Mouse (Mus musculus) hindbrain, embryonic 15.5 days (tissue): ENCODE measurements around the gene Actn4. TPM values are rescaled to one million over a fixed set of nuclear protein-coding genes. Genes with fewer than 3 reads are reported as not detected.
A peak's percentile ranks its signal among the peaks of the same experiment; 100 is the strongest.
"Not testable (repeated sequence)": the region's sequence is repeated elsewhere in the genome, so short reads cannot be mapped to it uniquely, and the experiment has no call there.

ENCODE experiments used
- ATAC-seq: fragments of 200-750 bp; cut with Nextera tagmentation; 2 replicates; pipeline ENCODE4 v1.8.0; 2017; ENCODE audit warnings: low read depth, moderate number of reproducible peaks, moderate TSS enrichment; ENCODE audit not compliant: low FRiP score
- H3K27ac ChIP-seq: fragments of 300-500 bp; sonication (generic); replicated peaks from 2 replicates; pipeline ENCODE4 v1.5.1; 2015; ENCODE audit warnings: mild to moderate bottlenecking, inconsistent platforms
- H3K27me3 ChIP-seq: fragments of 300-500 bp; sonication (generic); 2 replicates; pipeline ENCODE4 v1.6.1; 2015; ENCODE audit warnings: control low read depth, inconsistent platforms
- H3K36me3 ChIP-seq: fragments of 300-500 bp; sonication (generic); 2 replicates; pipeline ENCODE4 v1.6.1; 2015; ENCODE audit warnings: control low read depth, inconsistent platforms
- H3K4me1 ChIP-seq: fragments of 300-500 bp; sonication (generic); replicated peaks from 2 replicates; pipeline ENCODE4 v1.6.1; 2015; ENCODE audit warnings: control low read depth, inconsistent platforms
- H3K4me2 ChIP-seq: fragments of 300-500 bp; sonication (generic); 2 replicates; pipeline ENCODE4 v1.6.1; 2015; ENCODE audit warnings: moderate library complexity, mild to moderate bottlenecking, inconsistent platforms
- H3K4me3 ChIP-seq: fragments of 300-500 bp; sonication (generic); 2 replicates; pipeline ENCODE4 v1.5.1; 2015; ENCODE audit warnings: mild to moderate bottlenecking, inconsistent platforms
- H3K9ac ChIP-seq: fragments of 300-500 bp; sonication (generic); 2 replicates; pipeline ENCODE4 v1.6.1; 2015; ENCODE audit warnings: inconsistent platforms
- H3K9me3 ChIP-seq: fragments of 300-500 bp; sonication (generic); 2 replicates; pipeline ENCODE4 v1.6.1; 2016; ENCODE audit warnings: control low read depth, inconsistent platforms
- WGBS: fragments of 180-500 bp; shearing (Covaris S2); methylation state at CpG from one replicate; pipeline ENCODE4 v1.1.7; 2015; 5-methylcytosine and 5-hydroxymethylcytosine counted together
- polyA plus RNA-seq: library from polyadenylated mRNA; unstranded; fragments of >200 nt; fragmentation: Nextera tagmentation; extraction: Ambion mirVana; gene quantifications from 2 replicates; pipeline ENCODE4 v1.2.1, GENCODE M21; 2015

Gene Actn4
- polyA plus RNA-seq, 1 experiment from 2014 or later: 154 TPM

GRCm38 (mm10) chr7:28893643-28894265 lies 68.4 kb downstream of the Actn4 start:
- Histone ChIP-seq H3K9ac (no peak overlapping the region), H3K36me3 (peaks cover 69% of the 10 kb centered on the region), H3K27ac (no peak overlapping the region), H3K4me2 (no peak overlapping the region), H3K9me3 (no peaks in the 10 kb centered on the region), H3K27me3 (peaks cover 19% of the 10 kb centered on the region), H3K4me1 (peaks cover 5% of the 10 kb centered on the region), H3K4me3 (no peak overlapping the region)
- 52% methylated on average over 7 of the region's 7 CpGs for WGBS
- peak; percentile 28; the same call in 1 of the 2 replicates for ATAC-seq

GRCm38 (mm10) chr7:28892601-28893000 lies 69.5 kb downstream of the Actn4 start:
- Histone ChIP-seq H3K4me3 (no peak overlapping the region), H3K4me2 (no peak overlapping the region), H3K4me1 (peaks cover 10% of the 10 kb centered on the region), H3K36me3 (peaks cover 58% of the 10 kb centered on the region), H3K27ac (no peak overlapping the region), H3K9ac (no peak overlapping the region), H3K9me3 (no peaks in the 10 kb centered on the region), H3K27me3 (peaks cover 30% of the 10 kb centered on the region)
- 97% methylated on average over 17 of the region's 17 CpGs for WGBS
- ATAC-seq: no peak

GRCm38 (mm10) chr7:28888701-28889161 lies 73.4 kb downstream of the Actn4 start:
- peak; percentile 47; the same call in 1 of the 2 replicates for ATAC-seq

GRCm38 (mm10) chr7:28886486-28886885 lies 75.7 kb downstream of the Actn4 start:
- WGBS: 25% methylated on average over 14 of the region's 14 CpGs
- ATAC-seq: no peak

More at GRCm38 (mm10) chr7:28888701-28889161, 73.4 kb downstream of the Actn4 start:
- H3K36me3 ChIP-seq: peaks cover 19% of the 10 kb centered on the region
- H3K4me2 ChIP-seq: peak overlapping the region; percentile 55
- WGBS: 5% methylated on average over 27 of the region's 27 CpGs
- peaks cover 10% of the 10 kb centered on the region for H3K4me1 ChIP-seq
- H3K27me3 ChIP-seq: peaks cover 38% of the 10 kb centered on the region
- no peak overlapping the region for H3K27ac ChIP-seq
- H3K4me3 ChIP-seq: peak overlapping the region; percentile 37
- no peaks in the 10 kb centered on the region for H3K9me3 ChIP-seq
- peak overlapping the region; percentile 40 for H3K9ac ChIP-seq

GRCm38 (mm10) chr7:28883704-28884103 lies 78.4 kb downstream of the Actn4 start:
- not testable (repeated sequence) for ATAC-seq, H3K27ac ChIP-seq, H3K9ac ChIP-seq, H3K4me2 ChIP-seq, H3K4me3 ChIP-seq, H3K36me3 ChIP-seq, H3K9me3 ChIP-seq, H3K4me1 ChIP-seq
- 82% methylated on average over 4 of the region's 4 CpGs for WGBS
- peaks cover 18% of the 10 kb centered on the region for H3K27me3 ChIP-seq

More at GRCm38 (mm10) chr7:28886486-28886885, 75.7 kb downstream of the Actn4 start:
- H3K9me3 ChIP-seq: no peaks in the 10 kb centered on the region
- H3K4me1 ChIP-seq: peaks cover 10% of the 10 kb centered on the region
- no peak overlapping the region for H3K9ac ChIP-seq
- H3K27ac ChIP-seq: no peak overlapping the region
- no peak overlapping the region for H3K4me3 ChIP-seq
- H3K4me2 ChIP-seq: no peak overlapping the region
- no peaks in the 10 kb centered on the region for H3K36me3 ChIP-seq
- H3K27me3 ChIP-seq: peaks cover 38% of the 10 kb centered on the region

- H3K9me3 ChIP-seq: no peaks in the 10 kb centered on the region
- H3K27ac ChIP-seq: no peak overlapping the region
- ATAC-seq: no peak
- no peaks in the 10 kb centered on the region for H3K36me3 ChIP-seq
- H3K27me3 ChIP-seq: peaks cover 12% of the 10 kb centered on the region
- H3K9ac ChIP-seq: no peak overlapping the region
- H3K4me2 ChIP-seq: no peak overlapping the region
- 69% methylated on average over 11 of the region's 11 CpGs for WGBS
- no peak overlapping the region for H3K4me3 ChIP-seq
- no peaks in the 10 kb centered on the region for H3K4me1 ChIP-seq
Measured at GRCm38 (mm10) chr7:28883039-28883438, 79.1 kb downstream of the Actn4 start.

GRCm38 (mm10) chr7:28881199-28881598 lies 80.9 kb downstream of the Actn4 start, which contains the start of gene Capn12:
TSS of gene Capn12 (plus strand) at chr7:28881422.
- Histone ChIP-seq H3K4me1 (no peaks in the 10 kb centered on the region), H3K27me3 (no peaks in the 10 kb centered on the region), H3K9ac (no peak within 1 kb of the TSS), H3K27ac (no peak within 1 kb of the TSS), H3K9me3 (no peaks in the 10 kb centered on the region), H3K36me3 (no peaks in the 10 kb centered on the region), H3K4me3 (no peak within 1 kb of the TSS), H3K4me2 (no peak within 1 kb of the TSS)
- 36% methylated on average over 13 of the region's 13 CpGs for WGBS
- no peak for ATAC-seq

- Histone ChIP-seq H3K27me3 (no peaks in the 10 kb centered on the region), H3K9me3 (no peaks in the 10 kb centered on the region), H3K4me2 (no peak overlapping the region), H3K4me3 (no peak overlapping the region), H3K4me1 (no peaks in the 10 kb centered on the region), H3K27ac (no peak overlapping the region), H3K9ac (no peak overlapping the region), H3K36me3 (no peaks in the 10 kb centered on the region)
- ATAC-seq: no peak
- WGBS: 65% methylated on average over 10 of the region's 10 CpGs
Measured at GRCm38 (mm10) chr7:28880554-28880953, 81.6 kb downstream of the Actn4 start.

- Histone ChIP-seq H3K9ac (no peak overlapping the region), H3K4me3 (no peak overlapping the region), H3K27ac (no peak overlapping the region), H3K4me2 (no peak overlapping the region), H3K4me1 (no peaks in the 10 kb centered on the region), H3K36me3 (no peaks in the 10 kb centered on the region), H3K27me3 (no peaks in the 10 kb centered on the region), H3K9me3 (no peaks in the 10 kb centered on the region)
- no peak for ATAC-seq
- WGBS: 79% methylated on average over 7 of the region's 7 CpGs
Measured at GRCm38 (mm10) chr7:28879606-28880005, 82.5 kb downstream of the Actn4 start.

GRCm38 (mm10) chr7:28877856-28878255 lies 84.3 kb downstream of the Actn4 start:
- H3K27ac ChIP-seq: no peak overlapping the region
- no peak for ATAC-seq
- H3K4me2 ChIP-seq: no peak overlapping the region
- H3K4me1 ChIP-seq: no peaks in the 10 kb centered on the region
- H3K36me3 ChIP-seq: no peaks in the 10 kb centered on the region
- H3K9ac ChIP-seq: no peak overlapping the region
- WGBS: 73% methylated on average over 4 of the region's 4 CpGs
- H3K27me3 ChIP-seq: no peaks in the 10 kb centered on the region
- H3K9me3 ChIP-seq: no peaks in the 10 kb centered on the region
- H3K4me3 ChIP-seq: no peak overlapping the region

- Histone ChIP-seq H3K27ac (no peak overlapping the region), H3K9me3 (no peaks in the 10 kb centered on the region), H3K36me3 (no peaks in the 10 kb centered on the region), H3K4me2 (no peak overlapping the region), H3K4me3 (no peak overlapping the region), H3K4me1 (no peaks in the 10 kb centered on the region), H3K9ac (no peak overlapping the region), H3K27me3 (no peaks in the 10 kb centered on the region)
- no peak for ATAC-seq
- 92% methylated on average over 7 of the region's 7 CpGs for WGBS
Measured at GRCm38 (mm10) chr7:28877155-28877554, 85.0 kb downstream of the Actn4 start.

- no peaks in the 10 kb centered on the region for H3K27me3 ChIP-seq
- no peak overlapping the region for H3K9ac ChIP-seq
- no peaks in the 10 kb centered on the region for H3K4me1 ChIP-seq
- H3K36me3 ChIP-seq: no peaks in the 10 kb centered on the region
- H3K9me3 ChIP-seq: no peaks in the 10 kb centered on the region
- no peak overlapping the region for H3K27ac ChIP-seq
- no peak for ATAC-seq
- WGBS: 75% methylated on average over 4 of the region's 4 CpGs
- no peak overlapping the region for H3K4me3 ChIP-seq
- H3K4me2 ChIP-seq: no peak overlapping the region
Measured at GRCm38 (mm10) chr7:28876099-28876498, 86.0 kb downstream of the Actn4 start.

GRCm38 (mm10) chr7:28874565-28874964 lies 87.6 kb downstream of the Actn4 start:
- Histone ChIP-seq H3K9me3 (no peaks in the 10 kb centered on the region), H3K27ac (no peak overlapping the region), H3K4me1 (no peaks in the 10 kb centered on the region), H3K9ac (no peak overlapping the region), H3K36me3 (no peaks in the 10 kb centered on the region), H3K4me2 (no peak overlapping the region), H3K4me3 (no peak overlapping the region), H3K27me3 (no peaks in the 10 kb centered on the region)
- ATAC-seq: no peak
- WGBS: 78% methylated on average over 2 of the region's 2 CpGs
